Mouse (Mus musculus): ENCODE results near the gene Psmd5.
"Not testable (repeated sequence)": the region's sequence is repeated elsewhere in the genome, so short reads cannot be mapped to it uniquely, and the experiment has no call there.

The Psmd5 gene

DNA sequence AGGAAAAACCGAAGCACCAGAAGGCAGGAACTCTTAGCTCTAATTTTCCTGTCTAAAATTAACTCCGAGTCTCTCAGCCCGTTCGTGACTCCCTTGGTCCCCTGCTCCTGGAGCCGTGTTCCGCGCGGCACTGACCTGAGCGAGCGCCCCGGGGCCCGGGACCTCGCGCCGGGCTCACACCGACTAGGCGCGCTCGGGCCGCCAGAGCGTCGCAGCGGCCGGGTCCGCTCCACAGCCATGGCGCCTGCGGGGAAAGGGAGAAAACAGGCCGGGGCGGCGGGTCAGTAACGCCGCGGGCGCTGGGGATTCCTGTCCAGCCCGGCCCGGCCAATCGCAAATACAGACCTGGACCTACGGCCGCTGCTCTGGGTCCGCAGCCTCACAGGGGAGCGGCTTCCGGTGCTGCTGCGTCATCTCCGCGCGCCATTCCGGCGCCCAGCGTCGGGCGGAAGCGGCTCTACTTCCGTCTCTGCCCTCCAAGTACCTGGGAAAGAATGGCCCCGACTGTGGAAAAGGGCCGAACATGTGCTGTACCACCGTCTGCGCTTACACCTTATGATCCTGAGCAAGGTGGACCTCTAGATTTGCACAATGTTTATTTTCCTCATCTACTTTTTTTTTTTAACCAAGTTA is 48.8 kb downstream of the Psmd5 start, which contains the start of gene Fbxw2:
Fbxw2 (minus strand) TSS at position 485 of the 633 bp plus-strand sequence.
- DNase-seq = peak; percentile 93

DNA sequence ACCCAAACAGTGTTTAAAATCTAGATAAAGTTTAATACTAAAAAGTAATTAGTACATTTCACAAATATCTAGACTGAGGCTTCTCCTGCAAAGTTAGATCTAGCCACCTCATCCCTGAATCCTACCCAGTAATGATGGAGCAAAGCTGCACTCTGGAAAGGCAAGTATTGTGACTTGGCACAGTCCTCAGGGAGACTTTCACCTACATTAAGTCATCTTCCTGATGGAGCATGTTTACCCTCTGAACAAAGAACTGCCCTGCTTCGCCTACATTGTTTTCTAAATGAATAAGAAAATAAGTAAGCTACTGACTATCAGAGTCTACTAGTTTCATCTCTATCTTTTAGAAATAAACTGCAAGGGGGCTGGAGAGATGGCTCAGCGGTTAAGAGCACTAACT is 56.3 kb downstream of the Psmd5 start:
- DNase-seq = no peak

DNA sequence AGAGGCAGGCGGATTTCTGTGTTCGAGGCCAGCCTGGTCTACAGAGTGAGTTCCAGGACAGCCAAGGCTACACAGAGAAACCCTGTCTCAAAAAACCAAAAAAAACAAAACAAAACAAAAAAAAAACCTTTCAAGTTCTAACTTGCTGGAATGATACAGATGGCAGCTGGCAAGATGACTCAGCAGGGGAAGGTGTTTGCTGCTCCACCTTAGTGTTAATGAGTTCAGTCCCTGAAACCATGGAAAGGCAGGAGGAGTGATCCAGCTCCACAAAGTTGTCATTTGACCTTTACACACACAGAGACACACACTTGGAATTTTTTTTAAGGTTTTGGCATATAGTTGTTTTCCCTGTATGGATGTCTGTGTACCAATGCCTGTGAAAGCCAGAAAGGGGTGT is 58.9 kb downstream of the Psmd5 start:
- not testable (repeated sequence) for DNase-seq

DNA sequence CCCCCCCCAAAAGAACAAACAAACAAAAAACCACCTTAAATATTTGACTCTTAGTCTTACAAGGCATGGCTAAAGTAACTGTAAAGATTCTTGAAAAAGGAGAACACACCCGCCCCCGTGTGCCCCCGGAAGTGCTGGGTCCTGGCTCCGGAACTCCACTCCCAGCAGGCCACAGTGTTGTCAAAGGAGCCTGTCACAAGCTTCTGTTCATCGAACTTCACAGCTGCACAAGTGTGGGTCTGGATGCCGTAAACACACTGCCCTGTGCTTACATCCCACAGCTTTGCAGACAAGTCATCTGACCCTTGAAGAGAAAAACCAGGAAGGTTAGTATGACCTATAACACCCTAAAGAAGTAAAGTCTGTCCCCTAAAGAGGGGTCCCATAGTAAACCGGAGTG is 62.1 kb downstream of the Psmd5 start:
- DNase-seq = no peak

DNA sequence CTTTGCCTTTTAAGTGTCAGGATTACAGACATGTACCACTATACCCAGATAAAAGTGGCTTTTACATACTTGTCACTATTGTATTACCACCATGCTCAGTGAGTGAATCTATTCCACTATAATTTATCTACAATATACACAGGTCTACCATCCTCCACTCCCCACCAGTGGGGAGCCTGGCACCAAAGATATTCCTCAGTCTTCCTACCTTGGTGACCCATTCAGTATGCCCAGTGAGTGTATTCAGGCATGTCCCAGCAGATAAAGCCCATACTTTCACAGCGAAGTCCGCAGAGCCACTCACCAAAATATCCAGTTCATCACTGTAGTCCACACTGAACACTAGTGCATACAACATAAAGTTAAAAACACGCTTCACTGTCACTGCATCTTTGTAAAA is 64.0 kb downstream of the Psmd5 start:
- DNase-seq = no peak

DNA sequence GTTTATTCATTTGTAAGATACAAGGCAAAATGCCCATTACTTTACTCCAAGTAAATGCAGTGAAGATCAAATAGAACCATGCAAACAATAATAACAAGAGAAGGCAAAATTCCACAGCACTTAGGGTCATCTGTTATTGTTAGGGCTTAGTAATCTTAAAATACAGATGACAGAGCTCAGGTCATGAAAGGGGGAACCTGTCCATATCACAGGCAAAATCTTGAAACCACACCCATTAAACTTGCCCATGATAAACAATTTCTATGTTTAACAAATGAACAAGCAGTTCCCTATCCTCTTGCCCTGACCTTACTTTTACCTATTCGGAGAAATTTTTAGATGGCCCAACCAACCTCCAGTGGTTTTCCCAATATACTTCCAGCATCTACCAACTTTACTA is 65.2 kb downstream of the Psmd5 start:
- no peak for DNase-seq

DNA sequence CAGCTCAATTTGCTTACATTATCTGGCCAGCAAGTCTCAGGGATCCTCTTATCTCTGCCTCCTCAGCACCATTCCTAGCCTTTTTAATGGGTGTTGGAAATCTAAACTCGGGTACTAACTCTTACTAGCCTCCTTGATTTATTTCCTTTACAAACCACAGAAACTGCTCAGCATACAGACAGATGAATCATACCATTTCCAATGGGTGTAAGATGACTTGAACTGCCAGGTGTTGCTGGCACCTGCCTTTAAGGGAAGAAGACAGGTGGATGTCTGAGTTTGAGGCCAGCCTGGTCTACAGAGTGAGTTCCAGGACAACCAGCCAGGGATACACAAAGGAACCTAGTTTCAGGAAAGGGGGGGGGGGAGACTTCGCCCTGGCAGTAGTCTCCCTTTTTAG is 66.7 kb downstream of the Psmd5 start:
- no peak for DNase-seq

DNA sequence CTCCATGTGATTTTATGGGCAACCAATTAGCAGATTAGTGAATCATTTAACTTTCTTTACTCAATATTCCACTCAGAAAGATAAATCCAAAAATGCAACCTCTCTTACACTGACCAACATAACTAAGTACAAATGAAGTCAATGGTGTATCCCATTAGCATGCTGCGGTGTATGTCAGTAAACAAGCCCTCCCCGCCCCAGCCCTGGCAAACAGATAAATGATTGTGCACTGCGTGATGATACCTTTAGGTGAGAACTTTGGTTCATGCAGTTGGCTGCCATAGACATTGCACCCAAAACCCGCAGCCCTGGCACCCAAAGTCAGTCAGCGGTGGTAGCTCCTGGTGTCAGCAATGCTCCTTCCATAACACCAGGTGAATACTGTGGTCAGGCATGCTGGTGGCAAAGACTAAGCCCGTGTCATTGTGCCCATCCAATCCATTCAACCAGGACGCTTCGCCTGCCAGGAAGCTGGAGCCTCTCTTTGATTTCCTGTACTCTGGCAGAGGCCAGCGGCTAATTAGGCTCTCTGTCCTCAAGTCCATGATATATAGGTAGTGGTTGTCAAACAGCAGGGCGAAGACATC is 69.3 kb downstream of the Psmd5 start:
- no peak for DNase-seq

DNA sequence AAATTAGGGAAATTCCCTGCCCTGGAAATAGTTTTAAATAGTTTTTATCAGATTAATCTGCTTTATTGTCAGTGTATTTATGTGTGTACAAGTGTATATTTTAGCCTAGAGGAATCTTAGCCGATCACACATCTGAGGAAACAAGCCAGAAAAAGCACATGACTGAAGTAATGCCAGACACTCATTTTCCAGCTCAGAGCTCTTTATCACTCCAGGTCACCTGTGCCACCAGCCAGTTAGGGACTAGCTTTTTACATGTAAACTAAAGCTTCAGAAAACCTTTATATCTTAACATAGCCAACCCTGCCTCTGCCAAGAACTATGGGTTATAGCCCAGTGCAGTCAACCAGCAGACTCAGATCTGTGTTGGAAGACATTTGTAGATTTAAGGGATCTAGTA is 70.0 kb downstream of the Psmd5 start:
- DNase-seq = no peak

DNA sequence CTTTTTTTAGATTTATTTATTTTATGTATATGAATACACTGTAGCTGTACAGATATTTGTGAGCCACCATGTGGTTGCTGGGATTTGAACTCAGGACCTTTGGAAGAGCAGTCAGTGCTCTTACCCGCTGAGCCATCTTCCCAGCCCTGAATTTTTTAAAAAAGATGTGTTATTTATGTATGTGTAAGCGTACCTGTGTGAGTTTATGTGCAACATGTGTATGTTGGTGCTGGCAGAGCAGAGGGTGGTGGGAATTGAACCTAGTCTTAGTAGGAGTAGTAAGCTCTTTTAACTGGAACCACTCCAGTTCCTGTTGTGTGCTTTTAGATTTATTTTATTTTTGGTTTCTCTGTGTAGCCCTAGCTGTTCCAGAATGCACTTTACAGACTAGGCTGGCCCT is 70.6 kb downstream of the Psmd5 start:
- DNase-seq = no peak

DNA sequence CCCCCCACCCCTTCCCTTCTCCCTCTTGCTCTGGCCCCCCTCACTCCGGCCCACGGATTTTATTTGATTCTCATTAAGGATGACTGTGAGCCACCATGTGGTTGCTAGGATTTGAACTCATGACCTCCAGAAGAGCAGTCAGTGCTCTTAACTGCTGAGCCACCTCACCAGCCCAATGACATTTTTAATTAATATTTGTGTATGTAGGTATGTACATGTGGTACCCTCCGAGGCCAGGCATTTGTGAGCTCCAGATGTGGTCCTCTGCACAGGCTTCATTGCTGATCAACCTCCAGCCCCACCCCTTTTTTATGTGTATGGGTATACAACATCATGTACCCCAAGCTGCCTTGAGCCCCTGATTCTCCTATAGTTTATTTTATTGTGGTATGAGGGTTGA is 71.0 kb downstream of the Psmd5 start:
- no peak for DNase-seq

DNA sequence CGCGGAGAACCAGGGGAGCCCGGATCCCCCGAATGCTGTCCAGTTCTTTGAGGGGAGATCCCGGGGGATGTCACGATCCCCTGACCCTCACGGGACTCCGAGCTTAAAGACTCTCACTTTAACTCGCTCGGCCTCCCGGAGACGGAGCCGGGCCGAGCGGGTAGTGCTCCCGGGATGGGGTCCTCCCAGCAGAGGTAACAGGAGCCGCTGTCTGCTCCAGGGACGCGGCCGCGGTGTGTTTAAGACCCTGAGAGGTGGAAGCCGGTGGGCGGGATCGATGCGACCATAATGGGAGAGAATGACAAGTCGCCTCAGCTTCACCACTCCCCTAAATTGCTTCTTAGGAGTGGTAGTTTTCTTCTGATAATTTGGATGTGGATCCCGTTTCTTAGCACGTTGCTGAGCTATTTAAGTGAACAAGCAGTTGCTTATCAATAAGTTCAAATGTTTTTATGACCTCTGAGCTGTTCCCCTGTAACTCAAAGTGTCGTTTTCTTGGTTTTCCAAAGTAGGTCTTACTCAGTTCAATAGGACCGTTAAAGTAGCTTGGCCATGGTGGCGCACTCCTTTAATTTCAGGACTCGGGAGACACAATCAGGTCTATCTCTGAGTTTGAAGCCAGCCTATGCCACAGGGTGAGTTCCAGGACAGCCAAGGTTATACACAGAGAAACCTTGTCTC is 72.1 kb downstream of the Psmd5 start:
- peak; percentile 24 for DNase-seq

DNA sequence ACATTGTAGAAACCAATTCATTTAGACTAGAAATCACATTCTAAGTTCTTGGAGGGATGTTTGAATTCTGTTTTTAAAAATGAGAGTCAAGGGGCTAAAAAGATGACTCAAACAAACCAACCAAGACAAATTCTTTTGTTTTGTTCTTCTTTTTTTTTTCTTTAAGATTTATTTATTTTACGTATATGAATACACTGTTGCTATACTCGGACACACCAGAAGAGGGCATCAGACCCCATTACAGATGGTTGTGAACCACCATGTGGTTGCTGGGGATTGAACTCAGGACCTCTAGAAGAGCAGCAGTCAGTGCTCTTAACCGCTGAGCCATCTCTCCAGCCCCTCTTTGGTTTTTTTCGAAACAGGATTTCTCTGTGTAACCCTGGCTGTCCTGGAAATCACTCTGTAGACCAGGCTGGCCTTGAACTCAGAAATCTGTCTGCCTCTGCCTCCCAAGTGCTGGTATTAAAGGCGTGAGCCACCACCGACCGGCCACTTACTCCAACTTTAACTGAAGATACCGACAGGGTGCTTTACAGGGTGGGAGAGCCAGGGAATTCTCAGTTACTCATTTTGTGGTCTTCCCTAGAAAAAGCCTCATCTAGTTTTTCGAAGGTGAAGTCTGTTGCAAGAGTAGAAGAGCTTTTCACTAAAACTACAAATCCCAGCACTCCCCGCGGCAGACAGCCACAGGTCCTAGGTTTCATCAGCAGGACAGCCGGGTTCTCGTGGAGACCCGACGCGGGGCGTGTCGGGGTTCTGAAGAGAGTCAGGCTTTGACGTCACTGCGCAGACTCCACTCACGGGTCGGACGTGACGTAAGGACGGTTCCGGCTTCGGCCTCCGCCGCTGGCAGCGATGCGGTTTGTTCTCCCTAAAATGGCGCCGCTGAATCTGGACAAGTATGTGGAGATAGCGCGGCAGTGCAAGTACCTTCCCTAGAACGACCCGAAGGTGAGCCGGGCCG is 73.0 kb downstream of the Psmd5 start:
- peak; percentile 98 for DNase-seq

DNA sequence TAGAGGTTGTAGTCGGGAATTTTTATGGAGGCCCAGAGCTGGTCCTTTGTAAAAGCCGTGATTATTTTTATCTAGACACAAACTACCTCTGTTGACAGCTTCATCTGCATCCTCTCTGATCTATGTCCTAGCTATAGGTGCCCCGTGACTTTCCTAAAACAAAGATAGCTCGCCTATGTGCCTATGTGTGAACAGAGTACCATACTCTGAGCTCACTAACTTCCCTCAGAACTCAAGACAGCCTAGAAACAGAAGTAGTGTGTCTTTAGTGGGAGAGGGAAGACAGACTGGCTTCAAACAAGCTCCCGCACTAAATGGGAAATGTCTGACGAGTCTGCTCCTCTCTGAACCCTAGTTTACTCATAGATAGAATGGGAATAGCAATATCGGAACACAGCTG is 74.4 kb downstream of the Psmd5 start:
- no peak for DNase-seq
